Mouse (Mus musculus) embryo, embryonic 11.5 days (tissue): ENCODE measurements around the gene Ubald1.
A peak's percentile ranks its signal among the peaks of the same experiment; 100 is the strongest.

Experiments used
- DNase-seq: peaks from one replicate; pipeline ENCODE4 v3.0.0-alpha.2; 2012; ENCODE audit warnings: low read depth, low spot score

Ubald1 gene

GRCm38 (mm10) chr16:4880136-4880825 lies at the start of gene Ubald1:
Gene Ubald1 (minus strand): TSS chr16:4880315.
- DNase-seq: peak; percentile 98

- DNase-seq: no peak
Observed at GRCm38 (mm10) chr16:4928474-4928873, 48.4 kb upstream of the Ubald1 start.

- no peak for DNase-seq
Observed at GRCm38 (mm10) chr16:4927967-4928366, 47.9 kb upstream of the Ubald1 start.

- no peak for DNase-seq
Observed at GRCm38 (mm10) chr16:4923996-4924395, 43.9 kb upstream of the Ubald1 start.

- no peak for DNase-seq
Observed at GRCm38 (mm10) chr16:4922481-4922880, 42.4 kb upstream of the Ubald1 start.

GRCm38 (mm10) chr16:4920556-4920955 lies 40.4 kb upstream of the Ubald1 start:
- DNase-seq: no peak

GRCm38 (mm10) chr16:4916608-4917007 lies 36.5 kb upstream of the Ubald1 start:
- DNase-seq: no peak

GRCm38 (mm10) chr16:4915931-4916330 lies 35.8 kb upstream of the Ubald1 start:
- no peak for DNase-seq

GRCm38 (mm10) chr16:4913783-4914735 lies 33.9 kb upstream of the Ubald1 start:
- peak; percentile 64 for DNase-seq

- DNase-seq: no peak
Observed at GRCm38 (mm10) chr16:4912907-4913782, 33.0 kb upstream of the Ubald1 start.

- DNase-seq: no peak
Observed at GRCm38 (mm10) chr16:4912074-4912648, 32.0 kb upstream of the Ubald1 start.

- DNase-seq: no peak
Observed at GRCm38 (mm10) chr16:4910758-4911157, 30.6 kb upstream of the Ubald1 start.

- no peak for DNase-seq
Observed at GRCm38 (mm10) chr16:4909745-4910144, 29.6 kb upstream of the Ubald1 start.

- no peak for DNase-seq
Observed at GRCm38 (mm10) chr16:4907972-4908371, 27.9 kb upstream of the Ubald1 start.

GRCm38 (mm10) chr16:4907386-4907785 lies 27.3 kb upstream of the Ubald1 start:
- no peak for DNase-seq

GRCm38 (mm10) chr16:4906559-4906958 lies 26.4 kb upstream of the Ubald1 start:
- no peak for DNase-seq

GRCm38 (mm10) chr16:4905591-4905990 lies 25.5 kb upstream of the Ubald1 start:
- DNase-seq: no peak

- no peak for DNase-seq
Observed at GRCm38 (mm10) chr16:4904878-4905277, 24.8 kb upstream of the Ubald1 start.

GRCm38 (mm10) chr16:4903491-4904102 lies 23.5 kb upstream of the Ubald1 start:
- no peak for DNase-seq

GRCm38 (mm10) chr16:4902390-4902789 lies 22.3 kb upstream of the Ubald1 start:
- DNase-seq: no peak

GRCm38 (mm10) chr16:4901167-4901566 lies 21.1 kb upstream of the Ubald1 start:
- DNase-seq: no peak
